Mouse (Mus musculus) heart, embryonic 11.5 days (tissue): Measurements from ENCODE around the gene Skap1. TPM values are rescaled to one million over a fixed set of nuclear protein-coding genes. Genes with fewer than 3 reads are reported as not detected.

Experiments used
- ATAC-seq: fragments of 200-750 bp; cut with Nextera tagmentation; replicated peaks from 2 replicates; pipeline ENCODE4 v1.8.0; 2017; ENCODE audit warnings: moderate library complexity; ENCODE audit not compliant: insufficient number of reproducible peaks, low FRiP score, low TSS enrichment
- H3K27ac ChIP-seq: fragments of 300-500 bp; sonication (generic); 2 replicates; pipeline ENCODE4 v1.5.1; 2014; ENCODE audit warnings: mild to moderate bottlenecking, low read depth, low read length
- H3K27me3 ChIP-seq: fragments of 300-500 bp; sonication (generic); 2 replicates; pipeline ENCODE4 v1.6.1; 2014; ENCODE audit warnings: mild to moderate bottlenecking, low read length, mixed read lengths; ENCODE audit not compliant: control insufficient read depth, insufficient read depth
- H3K36me3 ChIP-seq: fragments of 300-500 bp; sonication (generic); 2 replicates; pipeline ENCODE4 v1.6.1; 2014; ENCODE audit warnings: mild to moderate bottlenecking, low read length, moderate library complexity, mixed read lengths; ENCODE audit not compliant: control insufficient read depth, insufficient read depth
- H3K4me1 ChIP-seq: fragments of 300-500 bp; sonication (generic); 2 replicates; pipeline ENCODE4 v1.6.1; 2014; ENCODE audit warnings: low read length; ENCODE audit not compliant: control insufficient read depth, insufficient read depth
- H3K4me2 ChIP-seq: fragments of 300-500 bp; sonication (generic); 2 replicates; pipeline ENCODE4 v1.6.1; 2014; ENCODE audit warnings: mild to moderate bottlenecking, moderate library complexity
- H3K4me3 ChIP-seq: fragments of 300-500 bp; sonication (generic); 2 replicates; pipeline ENCODE4 v1.5.1; 2014; ENCODE audit warnings: low read depth, low read length
- H3K9ac ChIP-seq: fragments of 300-500 bp; sonication (generic); 2 replicates; pipeline ENCODE4 v1.6.1; 2014; ENCODE audit warnings: mild to moderate bottlenecking, low read depth, low read length, moderate library complexity
- H3K9me3 ChIP-seq: fragments of 300-500 bp; sonication (generic); replicated peaks from 2 replicates; pipeline ENCODE4 v1.6.1; 2016; ENCODE audit warnings: low read length; ENCODE audit not compliant: control insufficient read depth
- WGBS: fragments of 180-500 bp; shearing (Covaris S2); extraction: QIAGEN DNeasy Blood & Tissue Kit; methylation state at CpG from one replicate; pipeline ENCODE4 v1.1.7; 2014; ENCODE audit not compliant: insufficient replicate concordance; 5-methylcytosine and 5-hydroxymethylcytosine counted together
- polyA plus RNA-seq: library from polyadenylated mRNA; unstranded; fragments of >200 nt; fragmentation: Nextera tagmentation; extraction: Ambion mirVana; gene quantifications from 2 replicates; pipeline ENCODE4 v1.2.1, GENCODE M21; 2014

The Skap1 gene
- polyA plus RNA-seq, 1 experiment from 2014 or later: 0.46 TPM

DNA sequence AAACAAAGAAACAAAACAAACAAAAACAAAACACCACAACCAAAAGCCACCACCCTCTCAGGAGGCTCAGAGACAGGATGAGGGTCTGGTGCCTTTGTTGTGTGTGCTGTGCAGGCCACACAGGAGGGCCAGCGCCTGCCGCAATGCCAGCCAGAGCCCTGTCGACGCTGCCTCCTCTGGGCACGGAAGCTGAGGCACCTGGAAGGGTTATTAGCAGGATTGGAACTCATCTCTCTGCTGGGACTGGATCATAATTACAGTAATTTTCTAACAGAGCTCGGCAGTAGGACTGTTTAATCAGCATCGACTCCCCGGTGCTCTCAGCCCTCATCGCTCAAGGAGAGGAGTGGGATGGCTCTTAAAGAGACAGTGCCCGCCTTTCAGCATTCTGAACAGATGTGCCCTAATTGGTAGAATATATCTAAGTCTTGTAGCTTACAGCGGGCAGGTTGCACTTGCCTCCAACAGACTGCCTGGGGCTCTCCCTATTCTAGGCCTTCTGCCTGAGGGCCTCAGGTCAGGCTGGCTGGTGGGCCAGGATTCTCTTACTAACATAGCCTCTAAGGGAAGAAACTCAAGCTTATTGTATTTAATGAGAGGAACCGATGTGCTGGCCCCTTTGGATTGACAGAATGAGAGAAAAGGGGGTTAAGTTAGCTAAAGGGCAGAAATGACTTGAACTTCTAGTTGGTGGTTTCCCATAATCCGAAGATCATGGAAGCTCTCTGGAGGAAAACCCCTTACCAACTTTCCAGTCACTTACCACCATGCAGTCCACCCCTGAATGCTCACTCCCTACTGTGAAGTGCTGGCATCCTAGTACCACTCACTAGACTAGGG, 300.3 kb downstream of the Skap1 start:
- H3K4me3 ChIP-seq: no peak overlapping the region
- WGBS: 43% methylated on average over 13 of the region's 13 CpGs
- H3K9me3 ChIP-seq: no peaks in the 10 kb centered on the region
- H3K27me3 ChIP-seq: no peaks in the 10 kb centered on the region
- no peak for ATAC-seq
- peaks cover 7% of the 10 kb centered on the region for H3K36me3 ChIP-seq
- no peak overlapping the region for H3K9ac ChIP-seq
- H3K4me1 ChIP-seq: no peaks in the 10 kb centered on the region
- no peak overlapping the region for H3K27ac ChIP-seq
- H3K4me2 ChIP-seq: no peak overlapping the region

DNA sequence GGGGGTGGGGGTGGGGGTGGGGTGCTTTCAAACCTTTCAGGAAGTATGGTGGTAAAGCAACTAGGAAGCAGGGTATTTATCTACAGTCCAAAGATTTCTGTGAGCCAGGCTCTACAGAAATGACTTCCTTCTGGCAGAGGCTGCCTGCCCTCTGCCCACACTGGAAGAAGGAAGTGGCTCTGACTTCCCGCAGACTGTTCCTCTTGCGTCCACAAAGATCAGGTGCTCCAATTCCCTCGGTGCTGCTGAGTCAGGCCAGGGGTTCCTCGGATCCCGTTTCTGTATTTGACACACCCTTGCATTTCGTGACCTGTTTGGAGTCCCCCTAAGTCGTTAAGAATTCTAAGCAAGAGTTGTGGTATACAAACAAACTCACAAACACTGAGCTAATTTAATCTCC, 301.3 kb downstream of the Skap1 start:
- Histone ChIP-seq H3K9ac (no peak overlapping the region), H3K4me1 (no peaks in the 10 kb centered on the region), H3K27me3 (no peaks in the 10 kb centered on the region), H3K4me2 (no peak overlapping the region), H3K9me3 (no peaks in the 10 kb centered on the region), H3K4me3 (no peak overlapping the region), H3K27ac (peak overlapping the region; percentile 41), H3K36me3 (peaks cover 15% of the 10 kb centered on the region)
- 69% methylated on average over 7 of the region's 7 CpGs for WGBS
- no peak for ATAC-seq

DNA sequence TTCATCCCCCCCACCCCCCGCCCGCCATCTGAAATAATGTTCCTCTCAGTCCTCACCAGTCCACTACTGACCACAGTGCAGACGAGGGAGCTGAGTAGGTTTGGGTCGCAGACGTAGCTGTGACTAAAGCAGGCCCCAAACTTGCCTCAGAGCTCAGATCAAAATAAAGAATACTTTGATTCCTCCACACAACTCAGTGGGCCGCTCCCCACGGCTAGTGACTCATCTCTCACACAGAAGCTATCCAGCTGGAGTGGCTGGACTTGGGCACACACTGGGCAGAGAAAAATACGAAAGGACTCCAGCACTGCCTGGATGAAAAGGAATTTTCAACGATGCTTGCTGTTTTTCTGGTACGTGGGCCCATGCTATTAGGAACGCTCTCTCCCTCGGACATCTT, 302.2 kb downstream of the Skap1 start:
- Histone ChIP-seq H3K4me3 (no peak overlapping the region), H3K9ac (no peak overlapping the region), H3K27me3 (no peaks in the 10 kb centered on the region), H3K4me2 (no peak overlapping the region), H3K4me1 (no peaks in the 10 kb centered on the region), H3K27ac (no peak overlapping the region), H3K9me3 (no peaks in the 10 kb centered on the region), H3K36me3 (peaks cover 18% of the 10 kb centered on the region)
- no peak for ATAC-seq
- 80% methylated on average over 12 of the region's 12 CpGs for WGBS

DNA sequence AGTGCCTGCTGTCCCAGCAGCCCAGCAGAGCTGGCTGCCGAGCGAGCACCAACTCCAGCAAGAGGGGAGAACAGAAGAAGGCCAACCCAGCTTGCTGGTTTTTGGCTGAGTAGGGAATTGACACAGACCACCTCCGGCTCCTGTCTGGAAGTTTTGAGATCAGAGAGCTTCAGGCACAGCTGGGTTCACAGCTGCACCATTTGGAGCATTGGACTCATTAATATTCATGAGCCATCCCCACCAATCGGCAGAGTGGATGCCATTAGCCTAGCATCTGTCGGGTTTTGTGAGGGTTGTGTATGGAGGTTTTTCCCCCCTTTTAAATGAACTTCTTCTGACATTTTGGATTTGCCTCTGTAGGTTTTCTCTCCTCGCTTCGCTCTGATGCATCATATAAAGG, 302.7 kb downstream of the Skap1 start:
- H3K9me3 ChIP-seq: no peaks in the 10 kb centered on the region
- WGBS: 51% methylated on average over 7 of the region's 7 CpGs
- H3K36me3 ChIP-seq: peaks cover 22% of the 10 kb centered on the region
- no peak for ATAC-seq
- no peaks in the 10 kb centered on the region for H3K27me3 ChIP-seq
- H3K4me3 ChIP-seq: no peak overlapping the region
- H3K4me1 ChIP-seq: no peaks in the 10 kb centered on the region
- H3K4me2 ChIP-seq: no peak overlapping the region
- no peak overlapping the region for H3K9ac ChIP-seq
- no peak overlapping the region for H3K27ac ChIP-seq

DNA sequence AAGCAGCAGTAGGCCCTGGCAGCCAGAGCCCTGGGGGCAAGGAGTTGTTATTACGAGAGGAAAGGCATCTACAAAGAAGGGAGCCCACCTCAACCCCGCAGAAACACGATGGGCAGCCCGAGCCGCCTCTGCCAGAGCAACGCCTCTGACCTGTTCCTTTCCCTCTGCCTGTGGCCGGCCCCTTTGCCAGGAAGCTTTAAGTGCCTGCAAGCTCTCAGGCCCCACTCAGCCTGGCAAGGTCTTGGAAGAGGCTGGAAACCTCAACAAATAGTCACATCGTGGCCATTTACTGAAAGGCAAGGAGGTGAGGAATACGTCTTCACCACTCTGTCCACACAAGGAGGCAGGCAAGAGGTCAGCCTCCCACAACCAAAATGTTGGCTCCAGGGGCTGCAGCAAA, 303.8 kb downstream of the Skap1 start:
- Histone ChIP-seq H3K4me2 (no peak overlapping the region), H3K27me3 (no peaks in the 10 kb centered on the region), H3K4me3 (no peak overlapping the region), H3K9ac (no peak overlapping the region), H3K27ac (no peak overlapping the region), H3K9me3 (no peaks in the 10 kb centered on the region), H3K36me3 (peaks cover 25% of the 10 kb centered on the region), H3K4me1 (no peaks in the 10 kb centered on the region)
- ATAC-seq: no peak
- 53% methylated on average over 9 of the region's 9 CpGs for WGBS

DNA sequence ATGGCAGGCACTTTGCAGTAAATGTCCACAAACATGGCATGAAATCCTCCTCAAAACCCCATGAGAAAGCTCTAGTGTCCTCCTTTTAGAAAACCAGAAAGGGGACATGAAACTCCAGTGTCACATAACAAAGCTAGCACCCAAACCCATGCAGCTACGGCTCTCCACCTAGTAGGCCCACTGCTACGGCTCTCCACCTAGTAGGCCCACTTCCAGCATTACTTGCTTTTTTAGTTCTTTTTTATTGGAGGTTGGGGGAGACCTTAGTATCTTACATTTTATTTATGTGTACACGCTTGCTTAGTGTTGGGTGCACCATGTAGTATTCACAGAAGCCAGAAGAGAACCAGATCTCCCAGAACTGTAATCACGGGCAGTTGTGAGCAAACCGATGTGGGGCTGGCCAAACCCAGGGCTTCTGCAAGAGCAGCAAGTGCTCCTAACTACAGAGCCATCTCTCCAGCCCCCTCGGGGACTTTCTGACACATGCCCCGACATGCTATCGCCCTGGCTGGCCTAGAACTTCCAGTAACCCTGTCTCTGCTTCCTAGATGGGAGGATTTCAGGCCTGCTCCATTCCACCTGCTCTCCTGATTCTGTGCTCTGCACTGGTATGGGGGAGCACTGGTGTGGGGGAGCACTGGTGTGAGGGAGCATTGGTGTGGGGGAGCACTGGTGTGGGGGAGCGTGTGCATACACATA, 307.0 kb downstream of the Skap1 start:
- Histone ChIP-seq H3K4me3 (no peak overlapping the region), H3K4me2 (no peak overlapping the region), H3K4me1 (peaks cover 1% of the 10 kb centered on the region; the same call in 1 of the 2 replicates), H3K9me3 (no peaks in the 10 kb centered on the region), H3K9ac (no peak overlapping the region), H3K27me3 (no peaks in the 10 kb centered on the region), H3K27ac (no peak overlapping the region), H3K36me3 (peaks cover 25% of the 10 kb centered on the region)
- WGBS: 91% methylated on average over 9 of the region's 9 CpGs
- ATAC-seq: no peak

DNA sequence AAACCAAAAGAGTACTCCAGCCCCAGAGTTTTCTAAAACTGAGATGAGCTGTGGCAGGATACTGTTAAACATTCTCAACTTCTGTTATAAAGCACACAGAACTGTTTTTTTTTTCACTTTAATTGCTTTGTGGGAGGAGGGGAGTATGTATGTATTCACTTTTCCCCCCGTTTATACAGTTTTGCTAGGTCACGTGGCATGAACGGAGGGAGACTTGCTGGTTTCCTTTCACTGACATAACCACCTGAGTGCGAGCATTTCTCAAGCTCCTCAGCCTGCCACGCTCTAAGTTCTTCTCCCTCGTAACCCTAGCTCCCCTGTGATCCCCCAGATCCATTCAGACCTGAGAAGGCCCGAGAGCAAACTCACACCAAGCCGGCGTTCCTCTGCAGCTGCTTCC, 308.0 kb downstream of the Skap1 start:
- H3K27ac ChIP-seq: no peak overlapping the region
- H3K9me3 ChIP-seq: no peaks in the 10 kb centered on the region
- H3K4me1 ChIP-seq: peaks cover 6% of the 10 kb centered on the region; the same call in 1 of the 2 replicates
- no peaks in the 10 kb centered on the region for H3K27me3 ChIP-seq
- no peak for ATAC-seq
- 87% methylated on average over 9 of the region's 9 CpGs for WGBS
- H3K36me3 ChIP-seq: peaks cover 25% of the 10 kb centered on the region
- no peak overlapping the region for H3K4me3 ChIP-seq
- H3K4me2 ChIP-seq: no peak overlapping the region
- no peak overlapping the region for H3K9ac ChIP-seq

DNA sequence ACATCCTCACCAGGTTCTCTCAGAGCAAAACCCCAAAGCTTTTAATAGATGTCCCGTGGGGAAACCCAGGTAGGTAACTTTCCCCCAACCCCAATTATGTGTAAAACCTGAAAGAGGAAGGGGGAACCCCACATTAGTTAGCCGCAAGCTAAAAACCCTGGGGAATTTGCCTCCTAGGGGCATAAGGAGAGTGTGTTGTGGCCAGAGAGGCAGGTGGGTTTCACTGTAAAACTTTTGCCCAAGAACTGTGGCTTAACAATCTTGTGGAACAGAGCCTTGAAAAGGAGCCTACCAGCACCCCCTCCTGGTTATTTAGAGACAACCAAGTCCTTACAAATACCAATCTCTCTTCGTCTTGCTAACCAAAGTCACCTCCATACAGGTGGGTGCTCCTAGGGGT, 310.1 kb downstream of the Skap1 start:
- 77% methylated on average over 3 of the region's 3 CpGs for WGBS
- H3K27ac ChIP-seq: no peak overlapping the region
- peaks cover 6% of the 10 kb centered on the region; the same call in 1 of the 2 replicates for H3K4me1 ChIP-seq
- H3K4me2 ChIP-seq: no peak overlapping the region
- no peak for ATAC-seq
- peaks cover 19% of the 10 kb centered on the region for H3K36me3 ChIP-seq
- H3K4me3 ChIP-seq: no peak overlapping the region
- no peaks in the 10 kb centered on the region for H3K9me3 ChIP-seq
- H3K9ac ChIP-seq: no peak overlapping the region
- H3K27me3 ChIP-seq: no peaks in the 10 kb centered on the region
